Mouse (Mus musculus) kidney, postnatal 10 days (tissue): ENCODE measurements around the gene Mki67.
"Not testable (repeated sequence)": the region's sequence is repeated elsewhere in the genome, so short reads cannot be mapped to it uniquely, and the experiment has no call there.

Experiments
- DNase-seq: peaks from one replicate; pipeline ENCODE4 v3.0.0; 2021; ENCODE audit warnings: mixed read lengths

Mki67 gene

DNA sequence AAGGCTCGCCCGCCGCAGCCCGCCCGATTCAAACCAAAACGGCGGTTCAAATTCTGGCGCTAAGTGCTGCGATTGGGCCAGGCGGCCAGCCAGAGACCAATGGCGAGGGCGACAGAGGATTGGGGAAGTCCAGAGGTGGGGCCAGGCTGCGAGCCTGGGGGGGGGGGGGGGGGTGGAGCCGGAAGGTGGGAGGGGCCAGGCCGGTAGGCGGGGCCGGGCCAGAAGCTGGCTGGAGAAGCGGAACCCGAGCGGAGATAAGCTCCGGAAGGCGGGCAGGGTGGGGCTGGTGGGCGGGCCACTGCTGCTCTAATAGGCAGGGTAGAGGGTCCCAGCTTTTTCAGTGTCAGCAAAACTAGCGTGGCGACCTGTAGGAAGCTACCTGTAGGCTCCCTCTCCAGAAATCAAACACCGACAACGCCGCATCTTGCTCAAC, 300 bp upstream of the Mki67 start:
- peak; percentile 95 for DNase-seq

DNA sequence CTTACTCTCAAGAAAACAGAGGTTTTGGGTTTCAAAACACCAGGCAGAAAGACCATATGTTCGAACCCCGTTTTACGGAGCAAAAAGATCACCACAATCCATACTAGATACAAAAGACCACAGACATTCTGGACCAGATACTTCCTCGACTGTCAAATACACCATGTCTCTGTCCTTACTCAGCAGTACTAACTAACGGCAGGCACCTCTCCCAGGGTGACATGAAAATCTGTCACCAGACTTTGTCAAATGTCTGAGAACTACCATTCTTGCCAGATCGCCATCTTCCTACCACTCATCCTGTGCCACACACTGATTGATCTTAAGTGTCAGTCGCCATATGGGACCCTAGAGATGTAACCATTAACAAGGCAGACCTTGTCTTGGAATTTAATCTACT, 995 bp downstream of the Mki67 start:
- no peak for DNase-seq

DNA sequence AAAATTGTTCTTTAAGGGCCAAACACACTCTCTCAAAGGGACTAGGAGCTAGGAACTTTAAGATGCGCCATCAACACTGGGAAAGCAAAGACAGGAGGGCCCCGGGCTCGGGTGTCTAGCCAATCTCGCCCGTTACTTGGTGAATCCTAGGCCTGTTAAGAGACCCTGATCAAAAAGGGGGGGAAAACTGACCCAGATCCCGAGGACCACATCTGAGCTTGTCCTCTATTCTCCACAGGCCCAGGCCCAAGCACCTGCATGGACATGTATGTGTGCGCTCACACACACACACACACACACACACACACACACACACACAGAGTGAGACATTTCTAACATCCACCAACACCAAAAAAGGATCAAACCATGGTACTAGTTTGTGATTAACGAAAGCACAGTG, 2.8 kb downstream of the Mki67 start:
- no peak for DNase-seq

DNA sequence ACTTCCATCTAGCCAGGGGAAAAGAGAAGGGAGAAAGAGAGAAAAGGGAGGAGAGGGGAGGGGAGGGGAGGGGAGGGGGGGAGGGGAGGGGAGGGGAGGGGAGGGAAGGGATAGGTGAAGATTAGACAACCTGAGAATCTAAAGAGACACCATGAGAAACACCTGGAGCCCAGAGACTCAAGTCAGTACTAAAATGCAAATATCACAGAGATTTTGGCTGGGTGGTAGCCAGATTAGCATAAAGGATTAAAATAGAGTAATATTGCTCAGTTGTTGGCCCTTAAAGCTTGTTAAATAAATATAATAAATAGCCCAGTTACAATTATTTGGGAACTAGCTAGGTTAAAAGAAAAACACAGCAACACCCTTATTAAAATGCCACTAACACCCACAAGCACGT, 3.6 kb downstream of the Mki67 start:
- no peak for DNase-seq

DNA sequence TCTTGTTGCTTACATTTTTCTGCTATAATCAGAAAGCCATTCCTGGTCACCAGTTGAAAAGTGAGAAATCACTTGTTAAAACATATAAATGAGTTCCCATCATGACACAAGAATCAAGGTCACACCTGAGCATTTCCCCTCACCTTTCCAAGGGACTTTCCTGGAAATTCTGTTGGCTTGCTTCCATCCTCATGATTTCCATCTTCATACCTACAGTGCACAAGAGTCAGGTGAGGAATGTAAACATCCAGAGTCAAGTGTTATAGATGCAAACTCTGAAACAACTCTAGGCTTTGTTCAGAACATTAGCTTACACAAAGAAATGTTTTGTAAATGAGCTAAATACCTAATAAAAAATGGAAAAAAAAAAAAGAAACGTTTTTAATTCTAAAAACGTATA, 5.5 kb downstream of the Mki67 start:
- DNase-seq, result no peak

DNA sequence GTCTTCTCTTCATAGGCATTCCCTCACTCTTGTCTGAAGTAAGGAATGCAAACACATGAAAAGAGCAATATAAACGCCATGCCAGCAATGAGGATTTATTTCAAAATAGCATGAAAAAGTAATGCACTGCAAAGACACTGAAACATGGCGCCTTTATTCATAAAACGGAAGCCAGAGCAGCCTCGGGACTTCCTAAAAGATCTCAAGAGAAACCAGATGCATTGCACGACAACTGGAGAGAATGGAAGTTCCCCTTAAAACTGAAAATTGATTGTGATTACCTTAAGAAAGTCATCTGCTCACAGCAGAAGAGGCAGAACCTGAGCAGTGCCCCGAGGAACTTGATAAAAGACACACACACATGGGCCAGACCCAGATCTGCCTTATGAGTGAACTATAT, 10.4 kb downstream of the Mki67 start:
- DNase-seq, result no peak

DNA sequence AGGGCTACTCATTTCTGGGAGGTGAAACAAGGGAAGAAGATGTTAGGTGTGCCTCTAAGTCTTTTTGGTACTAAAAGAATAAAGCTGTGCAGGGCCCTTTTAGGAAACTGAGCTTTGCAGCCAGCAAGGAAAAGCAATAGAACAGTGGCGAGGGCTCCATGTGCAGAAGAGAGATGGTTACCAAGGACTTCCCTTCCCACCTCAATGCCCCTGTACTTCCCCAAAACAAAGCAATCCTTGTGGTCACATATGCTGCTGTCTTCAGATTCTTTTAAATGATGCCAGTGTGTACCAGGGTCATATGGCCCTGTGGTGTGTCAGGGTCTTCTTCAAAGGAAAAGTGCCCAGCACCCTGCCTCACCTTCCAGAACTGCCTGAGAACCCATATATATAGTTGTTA, 11.1 kb downstream of the Mki67 start:
- DNase-seq, result no peak

DNA sequence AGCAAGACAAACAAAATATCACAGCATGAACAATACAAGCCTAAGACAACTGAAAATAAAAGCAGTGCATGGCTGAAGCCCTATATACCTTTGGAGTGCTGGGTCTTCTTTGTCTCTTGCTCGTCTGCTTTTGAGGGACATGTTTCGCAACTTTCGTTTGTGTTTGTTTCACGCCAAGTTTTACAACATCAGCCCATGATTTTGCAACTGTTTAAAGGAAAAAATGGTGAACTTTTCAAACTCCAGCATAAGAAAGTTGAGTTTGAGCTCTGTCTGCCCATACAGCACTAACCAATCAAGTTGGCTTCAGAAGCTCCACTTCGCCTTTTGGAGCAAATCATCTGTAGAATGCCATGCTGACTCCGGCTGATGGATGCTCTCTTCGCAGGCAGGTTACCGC, 11.9 kb downstream of the Mki67 start:
- no peak for DNase-seq

DNA sequence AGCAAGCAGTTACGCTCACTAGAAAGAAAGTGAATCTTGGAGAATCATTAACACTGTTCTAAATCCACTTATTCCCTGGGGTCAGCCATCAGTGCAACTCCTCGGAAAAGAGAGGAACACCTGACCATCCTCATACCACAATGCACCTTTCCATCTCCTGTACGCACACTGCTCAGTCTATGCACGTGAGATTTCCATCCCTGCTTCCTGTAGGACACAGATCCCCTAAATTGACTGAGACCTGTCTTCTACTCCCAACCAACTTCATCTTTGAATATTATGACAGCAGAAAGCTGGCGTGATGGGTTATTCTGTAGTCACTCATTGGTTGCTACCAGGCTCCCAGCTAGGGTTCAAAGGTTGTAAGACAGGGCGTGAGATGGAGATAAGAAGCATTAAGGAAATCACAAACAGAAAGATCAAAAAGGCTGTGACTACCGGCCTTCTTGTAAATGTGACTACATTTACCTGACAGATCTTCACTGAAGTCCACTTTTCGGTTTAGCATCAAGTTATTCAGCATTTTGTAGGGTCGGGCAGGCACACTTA, 12.5 kb downstream of the Mki67 start:
- DNase-seq, result no peak

DNA sequence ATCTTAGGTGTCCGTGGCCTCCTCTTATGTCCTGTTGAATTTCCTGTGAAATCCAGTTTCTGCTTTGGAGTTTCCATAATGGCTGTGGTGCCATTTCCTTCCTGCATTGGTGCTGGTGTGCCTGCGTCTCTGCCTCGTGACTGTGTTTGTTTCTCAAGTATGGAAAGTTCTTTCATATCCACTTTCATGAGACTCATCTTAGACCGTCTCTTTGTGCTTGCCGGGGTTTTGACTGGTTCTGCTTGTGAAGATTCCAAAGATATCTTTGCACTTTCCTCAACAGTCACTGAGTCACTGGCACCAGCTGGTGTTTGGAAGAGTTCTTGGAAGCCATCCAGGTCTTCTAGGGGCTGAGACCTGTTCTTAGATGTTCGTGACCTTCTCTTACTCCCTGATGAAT, 16.8 kb downstream of the Mki67 start:
- DNase-seq, result not testable (repeated sequence)

DNA sequence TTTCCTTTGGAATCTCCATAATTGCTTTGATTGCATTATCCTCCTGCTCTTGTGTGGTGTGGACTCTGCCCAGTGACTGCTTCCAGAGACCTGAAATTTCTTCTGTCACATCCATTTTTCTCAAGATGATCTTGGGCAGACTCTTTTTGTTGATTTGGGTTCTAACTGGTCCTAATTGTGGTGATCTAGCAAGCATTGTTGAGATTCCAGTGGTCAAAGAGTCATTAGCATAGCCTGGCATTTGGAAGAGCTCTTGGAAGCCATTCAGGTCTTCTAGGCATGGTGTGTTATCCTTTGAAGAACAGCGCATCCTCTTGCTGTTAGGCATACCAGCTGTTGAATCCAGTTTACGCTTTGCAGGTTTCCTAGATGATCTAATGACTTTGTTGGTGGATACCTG, 17.8 kb downstream of the Mki67 start:
- DNase-seq, result no peak

DNA sequence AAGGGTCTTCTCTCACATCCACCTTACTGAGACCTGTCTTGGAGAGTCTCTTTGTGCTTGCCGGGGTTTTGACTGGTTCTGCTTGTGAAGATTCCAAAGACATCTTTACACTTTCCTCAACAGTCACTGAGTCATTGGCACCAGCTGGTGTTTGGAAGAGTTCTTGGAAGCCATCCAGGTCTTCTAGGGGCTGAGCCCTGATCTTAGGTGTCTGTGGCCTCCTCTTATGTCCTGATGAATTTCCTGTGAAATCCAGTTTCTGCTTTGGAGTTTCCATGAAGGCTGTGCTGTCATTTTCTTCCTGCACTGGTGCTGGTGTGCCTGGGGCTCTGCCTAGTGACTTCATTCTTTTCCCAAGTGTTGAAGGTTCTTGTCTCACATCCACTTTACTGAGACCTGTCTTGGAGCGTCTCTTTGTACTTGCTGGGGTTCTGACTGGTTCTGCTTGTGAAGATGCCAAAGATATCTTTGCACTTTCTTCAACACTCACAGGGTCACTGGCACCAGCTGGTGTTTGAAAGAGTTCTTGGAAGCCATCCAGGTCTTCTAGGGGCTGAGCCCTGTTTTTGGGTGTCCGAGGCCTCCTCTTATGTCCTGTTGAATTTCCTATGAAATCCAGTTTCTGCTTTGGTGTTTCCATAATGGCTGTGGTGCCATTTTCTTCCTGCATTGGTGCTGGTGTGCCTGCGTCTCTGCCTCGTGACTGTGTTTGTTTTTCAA, 19.0 kb downstream of the Mki67 start:
- DNase-seq, result not testable (repeated sequence)

DNA sequence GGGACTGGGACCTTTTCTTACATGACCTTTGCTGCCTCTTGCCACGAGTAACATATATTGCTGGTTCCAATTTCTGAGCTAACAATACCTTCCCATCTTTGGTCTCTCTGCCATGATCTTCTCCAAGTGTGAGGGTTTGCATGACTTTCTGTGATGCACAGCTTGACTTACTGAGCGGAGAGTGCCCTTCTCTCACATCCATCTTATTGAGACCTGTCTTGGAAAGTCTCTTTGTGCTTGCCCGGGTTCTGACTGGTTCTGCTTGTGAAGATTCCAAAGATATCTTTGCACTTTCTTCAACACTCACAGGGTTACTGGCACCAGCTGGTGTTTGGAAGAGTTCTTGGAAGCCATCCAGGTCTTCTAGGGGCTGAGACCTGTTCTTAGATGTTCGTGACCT, 20.0 kb downstream of the Mki67 start:
- no peak for DNase-seq

DNA sequence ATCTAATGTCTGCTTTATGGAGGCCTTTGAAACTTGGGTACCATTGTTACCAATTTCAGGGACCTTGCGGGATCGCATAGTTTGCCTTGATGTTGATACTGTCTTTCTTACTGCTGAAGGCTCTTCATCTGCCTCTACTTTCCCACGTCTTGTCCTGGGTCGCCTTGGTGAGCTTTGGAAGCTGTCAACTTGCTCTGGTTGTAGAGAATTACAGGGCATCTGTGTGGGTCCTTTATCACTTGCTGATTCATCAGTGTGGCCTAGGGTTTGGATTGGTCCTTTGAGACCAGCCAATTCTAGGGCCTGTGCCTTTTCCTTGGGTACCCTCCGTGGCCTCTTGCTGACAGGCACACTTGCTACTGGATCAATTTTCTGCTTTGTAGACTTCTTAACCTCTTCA, 21.4 kb downstream of the Mki67 start:
- no peak for DNase-seq

DNA sequence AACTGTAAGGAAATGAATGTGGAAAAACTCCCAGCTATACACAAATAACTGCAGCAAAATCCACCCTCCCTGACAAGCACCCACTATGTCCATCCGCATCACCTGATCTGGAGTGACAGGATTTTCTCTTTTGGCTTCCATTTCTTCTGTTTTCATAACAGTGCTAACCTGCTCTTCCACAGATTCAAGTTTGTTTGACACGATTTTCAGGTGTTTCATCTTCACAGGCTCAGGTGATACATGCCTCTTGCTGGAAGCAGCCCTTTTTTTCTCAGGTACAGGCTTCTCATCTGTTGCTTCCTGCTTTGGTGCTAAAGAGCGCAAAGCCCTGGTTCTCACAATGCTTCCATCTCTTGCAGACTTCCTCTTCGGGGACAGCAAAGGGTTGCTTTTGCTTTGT, 22.0 kb downstream of the Mki67 start:
- no peak for DNase-seq

DNA sequence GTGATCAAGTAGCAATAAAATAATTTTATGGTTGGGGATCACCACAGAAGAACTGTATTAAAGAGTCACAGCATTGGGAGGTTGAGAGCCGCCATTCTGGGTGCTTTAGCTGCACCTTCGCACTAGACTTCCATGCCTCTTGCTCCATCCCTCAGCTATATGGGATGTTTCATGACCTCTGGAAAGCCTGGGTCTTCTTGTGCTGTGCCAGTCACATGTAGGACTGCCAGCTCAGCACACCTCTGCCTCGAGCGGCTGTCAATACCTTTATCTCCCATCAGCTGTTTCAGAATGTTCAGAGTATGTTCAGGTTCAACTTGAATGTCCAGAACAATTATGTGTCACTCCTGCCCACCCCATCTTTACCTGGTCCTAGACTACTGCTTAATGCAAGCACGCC, 24.2 kb downstream of the Mki67 start:
- no peak for DNase-seq

DNA sequence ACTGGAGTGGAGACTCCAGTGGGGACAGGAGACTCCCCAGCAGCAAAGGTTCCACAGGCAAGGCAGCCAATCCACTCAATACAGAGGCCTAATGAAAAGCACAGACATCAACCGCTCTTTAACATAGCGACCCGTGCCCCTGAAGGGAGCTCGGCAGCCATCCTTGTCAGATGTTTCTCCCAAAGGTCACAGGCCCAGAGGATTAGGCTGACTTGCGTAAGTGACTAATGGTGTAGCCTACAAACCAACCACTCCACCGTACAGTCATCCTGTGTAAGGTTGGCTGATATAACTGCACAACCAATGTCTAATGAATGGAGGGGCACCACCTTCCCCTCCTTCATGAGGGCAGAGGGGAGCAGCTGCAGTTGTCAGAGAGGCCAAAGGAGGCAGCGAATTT, 26.8 kb downstream of the Mki67 start:
- no peak for DNase-seq

DNA sequence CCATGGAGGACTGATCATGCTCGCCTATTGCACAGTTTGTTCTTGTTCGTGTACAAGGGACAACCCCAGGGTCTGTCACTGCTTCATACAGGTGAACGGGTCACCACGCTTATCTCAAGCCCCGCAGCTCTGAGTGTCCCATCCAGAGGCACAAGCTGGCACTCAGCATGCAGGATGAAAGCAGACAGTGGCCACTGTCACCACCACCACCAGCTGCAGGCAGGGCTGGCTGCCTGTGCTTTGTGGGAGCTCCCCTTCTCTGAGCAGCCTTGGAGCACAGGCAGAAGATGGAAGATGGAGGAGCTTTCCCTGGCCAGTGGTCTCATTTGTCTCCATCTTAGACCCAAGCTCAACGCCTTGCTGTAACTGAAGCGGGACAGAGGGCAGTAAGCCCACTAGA, 31.2 kb downstream of the Mki67 start:
- DNase-seq, result no peak

DNA sequence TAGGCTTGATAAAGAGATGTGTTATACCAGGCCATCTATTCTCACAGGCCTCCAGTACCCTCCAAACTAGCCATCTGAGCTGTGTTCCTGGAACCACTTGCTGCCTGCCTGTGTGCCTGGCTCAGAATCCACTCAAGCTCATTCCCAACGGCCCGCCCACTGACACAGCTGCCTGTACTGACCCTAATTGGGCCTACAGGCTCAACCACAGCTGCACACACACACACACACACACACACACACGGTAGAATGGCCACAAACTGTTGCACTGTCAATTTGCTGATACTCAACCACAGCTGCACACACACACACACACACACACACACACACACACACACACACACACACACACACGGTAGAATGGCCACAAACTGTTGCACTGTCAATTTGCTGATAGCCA, 32.1 kb downstream of the Mki67 start:
- DNase-seq, result peak; percentile 43

DNA sequence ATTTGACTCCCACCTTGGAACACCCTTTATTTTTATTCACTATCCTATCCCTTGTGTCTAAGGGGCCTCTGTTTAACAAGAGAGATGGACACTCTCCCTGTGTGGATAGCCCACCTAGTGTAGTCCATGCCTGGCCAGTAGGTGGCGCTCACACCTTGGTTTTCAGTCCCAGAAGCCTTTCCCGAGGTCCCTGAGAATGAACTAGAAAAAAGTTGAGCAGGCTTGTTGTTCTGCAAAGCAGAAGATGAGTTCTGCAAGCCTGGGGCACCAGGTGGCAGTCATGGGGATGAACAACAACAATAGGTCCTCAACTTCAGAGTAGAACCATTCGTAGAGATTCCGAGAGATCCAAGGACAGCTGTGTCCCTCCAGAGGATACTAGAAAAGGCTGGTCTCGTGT, 35.8 kb downstream of the Mki67 start:
- DNase-seq, result peak; percentile 82

DNA sequence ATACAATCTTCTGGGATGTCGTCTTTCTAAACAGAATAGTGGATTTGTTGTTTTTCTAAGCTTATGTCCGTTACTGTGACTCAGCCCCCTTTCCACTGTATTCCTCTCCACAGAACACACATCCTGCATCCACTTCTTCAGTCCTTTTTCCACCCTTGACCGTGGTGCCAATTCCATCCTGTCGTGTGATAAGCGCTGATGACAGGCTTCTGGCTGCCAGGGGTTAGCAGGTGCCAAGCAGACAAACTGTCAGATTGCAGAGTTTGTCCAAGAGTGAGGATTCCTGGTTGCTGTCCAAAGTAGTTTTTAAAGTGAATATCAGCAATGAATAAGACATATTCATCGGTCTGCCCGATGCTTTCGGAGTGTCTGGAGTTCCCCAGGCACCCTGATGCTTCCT, 39.4 kb downstream of the Mki67 start:
- no peak for DNase-seq

DNA sequence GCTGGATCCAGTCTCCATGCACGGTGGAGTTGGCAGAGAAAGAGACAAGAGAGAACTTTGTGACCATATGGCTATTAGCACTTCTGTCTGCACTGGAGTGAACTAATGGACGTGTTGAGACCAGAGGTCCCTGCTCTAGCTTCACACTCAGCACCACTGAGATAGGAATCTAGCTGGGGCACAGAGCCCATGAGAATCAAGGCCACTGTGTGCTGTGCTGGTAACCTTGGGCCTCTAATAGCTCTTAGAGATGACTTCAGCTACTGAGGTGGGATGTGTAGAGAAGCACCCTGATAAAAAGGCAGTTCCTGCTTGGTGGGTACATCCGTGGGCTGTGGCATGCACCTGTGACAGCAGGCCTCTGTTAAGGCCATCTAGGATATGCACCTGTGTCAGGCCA, 42.6 kb downstream of the Mki67 start:
- no peak for DNase-seq

DNA sequence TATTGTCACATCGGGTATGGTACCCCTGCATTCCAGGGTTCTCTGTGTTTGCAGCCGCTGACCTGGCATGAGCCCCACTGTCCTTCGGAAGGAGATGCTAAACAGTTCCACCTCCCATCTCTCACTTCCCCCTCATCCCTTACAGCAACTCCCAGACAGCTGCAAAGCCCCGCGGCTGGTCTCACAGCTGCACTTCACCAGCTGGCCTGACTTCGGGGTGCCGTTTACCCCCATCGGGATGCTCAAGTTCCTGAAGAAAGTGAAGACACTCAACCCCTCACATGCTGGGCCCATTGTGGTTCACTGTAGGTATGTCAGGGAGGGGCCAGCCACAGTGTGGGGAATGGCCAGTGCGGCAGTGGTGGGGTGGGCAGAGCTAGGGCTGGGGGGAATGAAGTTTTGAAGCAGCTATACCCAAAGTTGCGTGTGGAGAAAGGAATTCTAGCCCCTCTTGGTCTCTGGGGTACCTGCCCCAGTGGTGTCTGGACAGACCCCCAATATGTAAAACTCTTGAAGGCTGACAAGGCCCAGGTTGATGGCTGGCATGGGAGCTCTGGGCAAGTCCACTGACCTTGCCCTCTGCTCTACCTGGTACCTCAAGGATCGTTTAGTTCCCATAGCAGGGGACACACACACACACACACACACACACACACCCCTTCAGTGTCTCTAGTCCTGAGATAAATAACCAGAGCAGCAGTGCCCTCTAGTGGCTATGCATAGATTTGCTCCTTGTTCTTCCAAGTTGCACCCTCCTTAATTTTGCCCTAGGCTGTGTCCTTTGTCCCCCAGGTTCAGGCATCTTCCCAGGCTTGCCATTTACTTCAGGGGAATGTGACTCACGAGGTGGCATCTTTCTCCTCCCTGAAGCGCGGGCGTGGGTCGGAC, 47.1 kb downstream of the Mki67 start:
- DNase-seq, result peak; percentile 81

DNA sequence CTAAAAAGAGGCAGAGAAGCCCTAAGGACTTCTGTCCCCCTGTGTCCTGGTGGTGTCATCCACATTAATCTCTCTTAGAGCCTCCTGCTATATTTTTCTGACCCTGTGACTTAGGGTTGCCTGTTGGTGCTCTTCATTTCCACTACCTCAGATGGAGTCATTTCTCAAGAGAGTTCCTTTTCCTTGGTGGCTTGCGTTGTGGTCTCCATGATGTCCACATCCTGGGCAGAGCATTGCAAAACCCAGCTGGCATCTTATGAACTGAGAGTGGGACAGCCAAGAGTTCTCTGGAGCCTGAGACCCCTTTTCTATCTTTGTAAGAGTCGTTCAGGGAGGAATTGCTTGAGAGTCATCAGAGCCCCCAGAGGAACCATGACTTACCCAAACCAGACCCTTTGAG, 49.8 kb downstream of the Mki67 start:
- DNase-seq, result no peak
